Mouse (Mus musculus): ENCODE measurements around the gene Prpf3. TPM values are rescaled to one million over a fixed set of nuclear protein-coding genes. Genes with fewer than 3 reads are reported as not detected.
A peak's percentile ranks its signal among the peaks of the same experiment; 100 is the strongest.
"Not testable (repeated sequence)": the region's sequence is repeated elsewhere in the genome, so short reads cannot be mapped to it uniquely, and the experiment has no call there.

Prpf3 gene
- total RNA-seq, 2 experiments from 2014 or later, result 28.8 to 30.7 TPM

- DNase-seq (ENCODE audit: low spot score in 2 of 2), result peak; percentile 55 to 82
Measured at GRCm38 (mm10) chr3:95882816-95883425, 27.2 kb upstream of the Prpf3 start.

GRCm38 (mm10) chr3:95881979-95882815 is 26.5 kb upstream of the Prpf3 start, which contains the start of gene Ciart:
TSS of gene Ciart (minus strand) at chr3:95882251.
- DNase-seq (ENCODE audit: low spot score in 2 of 2), result peak; percentile 96 to 98

DNA sequence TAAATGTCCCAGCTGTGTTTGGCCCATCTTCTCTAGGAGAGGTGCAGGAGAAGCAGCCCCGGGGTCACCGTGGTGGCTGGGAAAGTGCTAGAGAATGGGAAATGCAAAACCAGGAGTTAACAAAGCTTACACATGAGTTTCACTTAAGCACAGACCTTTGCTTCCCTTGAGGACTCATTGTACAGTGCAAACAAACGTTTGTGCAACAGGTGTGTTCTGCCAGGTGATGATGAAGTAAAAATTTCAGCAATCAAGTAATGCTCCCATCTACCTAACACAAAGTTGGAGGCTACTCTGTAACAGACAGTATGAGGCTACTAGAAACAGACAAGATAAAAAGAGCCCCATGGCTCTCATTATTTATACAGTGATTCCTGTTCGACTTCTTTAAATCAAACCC is 23.4 kb upstream of the Prpf3 start:
- DNase-seq (ENCODE audit: low spot score in 2 of 2), result no peak

DNA sequence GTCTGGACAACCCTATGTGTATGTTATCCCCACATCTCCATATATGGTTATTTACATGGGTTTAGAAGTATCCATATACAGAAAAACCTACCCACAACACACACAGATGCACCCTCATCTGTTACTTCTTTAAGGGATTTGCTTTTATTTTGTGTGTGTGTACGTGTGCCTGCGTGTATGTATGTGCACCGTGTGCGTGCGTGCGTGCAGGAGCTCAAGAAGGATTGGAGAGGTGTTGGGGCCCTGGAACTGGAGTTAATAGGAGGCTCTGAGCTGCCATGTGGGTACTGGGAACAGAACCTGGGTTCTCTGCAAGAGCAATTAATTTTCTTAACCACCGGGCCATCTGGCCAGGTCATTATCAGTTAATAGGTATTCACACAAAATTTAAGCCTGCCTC is 16.4 kb upstream of the Prpf3 start:
- no peak for DNase-seq (ENCODE audit: low spot score in 2 of 2)

- peak; percentile 78 to 83 for DNase-seq (ENCODE audit: low spot score in 2 of 2)
Measured at GRCm38 (mm10) chr3:95871392-95871867, 15.7 kb upstream of the Prpf3 start, which contains the start of gene Mrps21. TSS of gene Mrps21 (minus strand) at chr3:95871519.

DNA sequence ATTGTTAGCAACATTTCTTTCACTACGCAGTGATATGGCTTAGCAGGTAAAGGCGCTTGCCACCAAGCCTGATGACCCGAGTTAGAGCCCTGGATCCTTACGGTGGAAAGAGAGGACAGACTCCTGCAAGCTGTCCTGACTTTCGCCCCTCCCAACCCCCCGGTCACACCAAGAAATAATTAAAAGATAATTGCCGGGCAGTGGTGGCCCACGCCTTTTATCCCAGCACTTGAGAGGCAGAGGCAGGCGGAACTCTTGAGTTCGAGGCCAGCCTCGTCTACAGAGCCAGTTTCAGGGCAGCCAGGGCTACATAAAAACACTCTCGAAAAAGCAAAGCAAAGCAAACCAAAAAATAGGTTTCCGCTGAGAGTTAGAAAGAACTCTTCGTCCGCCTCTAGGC is 15.3 kb upstream of the Prpf3 start:
- no peak for DNase-seq (ENCODE audit: low spot score in 2 of 2)

DNA sequence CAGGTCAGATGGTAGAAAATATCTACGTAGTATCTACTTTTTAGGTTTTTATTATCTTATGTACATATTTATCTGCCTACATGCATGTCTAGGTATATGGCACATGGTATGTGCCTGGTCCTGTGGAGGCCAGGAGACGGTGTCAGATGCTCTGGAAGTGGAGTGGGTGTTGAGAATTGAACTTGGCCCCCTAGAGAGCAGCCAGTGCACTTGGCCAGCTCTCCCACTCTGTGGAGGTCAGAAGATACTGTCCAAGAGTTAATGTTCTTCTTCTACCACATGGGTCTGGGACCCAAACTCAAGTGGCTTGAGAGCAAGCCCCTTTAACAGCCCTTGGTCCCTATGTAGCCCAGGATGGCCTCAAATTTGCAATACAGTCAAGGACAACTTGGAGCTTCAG is 11.7 kb upstream of the Prpf3 start:
- no peak for DNase-seq (ENCODE audit: low spot score in 2 of 2)

GRCm38 (mm10) chr3:95866071-95866470 is 10.4 kb upstream of the Prpf3 start:
- no peak for DNase-seq (ENCODE audit: low spot score in 2 of 2)

- no peak for DNase-seq (ENCODE audit: low spot score in 2 of 2)
Measured at GRCm38 (mm10) chr3:95865571-95865970, 9.9 kb upstream of the Prpf3 start.

GRCm38 (mm10) chr3:95865050-95865449 is 9.4 kb upstream of the Prpf3 start:
- peak; percentile 53 to 77 for DNase-seq (ENCODE audit: low spot score in 2 of 2)

- no peak for DNase-seq (ENCODE audit: low spot score in 2 of 2)
Measured at GRCm38 (mm10) chr3:95863578-95863977, 7.9 kb upstream of the Prpf3 start.

- peak; percentile 46 to 88 for DNase-seq (ENCODE audit: low spot score in 2 of 2)
Measured at GRCm38 (mm10) chr3:95861796-95862195, 6.1 kb upstream of the Prpf3 start.

DNA sequence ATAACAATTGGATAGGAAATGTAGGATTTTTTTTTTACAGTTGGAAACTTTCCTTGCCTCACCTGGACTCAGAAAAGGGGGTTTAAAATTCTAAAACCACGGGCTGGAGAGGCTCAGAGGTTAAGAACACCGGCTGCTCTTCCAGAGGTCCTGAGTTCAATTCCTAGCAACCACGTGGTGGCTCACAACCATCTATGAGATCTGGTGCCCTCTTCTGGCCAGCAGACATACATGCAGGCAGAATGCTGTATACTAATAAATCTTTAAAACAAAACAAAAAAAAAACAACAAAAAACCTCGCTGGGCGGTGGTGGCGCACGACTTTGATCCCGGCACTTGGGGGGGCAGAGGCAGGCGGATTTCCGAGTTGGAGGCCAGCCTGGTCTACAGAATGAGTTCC is 5.5 kb upstream of the Prpf3 start:
- DNase-seq (ENCODE audit: low spot score in 2 of 2), result no peak

GRCm38 (mm10) chr3:95860323-95860722 is 4.6 kb upstream of the Prpf3 start:
- DNase-seq (ENCODE audit: low spot score in 2 of 2), result no peak

GRCm38 (mm10) chr3:95858278-95858677 is 2.6 kb upstream of the Prpf3 start:
- DNase-seq (ENCODE audit: low spot score in 2 of 2), result not testable (repeated sequence)

GRCm38 (mm10) chr3:95857050-95857449 is 1.4 kb upstream of the Prpf3 start:
- not testable (repeated sequence) for DNase-seq (ENCODE audit: low spot score in 2 of 2)

- no peak for DNase-seq (ENCODE audit: low spot score in 2 of 2)
Measured at GRCm38 (mm10) chr3:95856115-95856514, 430 bp upstream of the Prpf3 start.

GRCm38 (mm10) chr3:95851317-95851716 is 4.4 kb downstream of the Prpf3 start:
- no peak for DNase-seq (ENCODE audit: low spot score in 2 of 2)

GRCm38 (mm10) chr3:95850611-95851010 is 5.1 kb downstream of the Prpf3 start:
- DNase-seq (ENCODE audit: low spot score in 2 of 2), result no peak

GRCm38 (mm10) chr3:95842503-95843214 is 13.0 kb downstream of the Prpf3 start:
- DNase-seq (ENCODE audit: low spot score in 2 of 2), result no peak

DNA sequence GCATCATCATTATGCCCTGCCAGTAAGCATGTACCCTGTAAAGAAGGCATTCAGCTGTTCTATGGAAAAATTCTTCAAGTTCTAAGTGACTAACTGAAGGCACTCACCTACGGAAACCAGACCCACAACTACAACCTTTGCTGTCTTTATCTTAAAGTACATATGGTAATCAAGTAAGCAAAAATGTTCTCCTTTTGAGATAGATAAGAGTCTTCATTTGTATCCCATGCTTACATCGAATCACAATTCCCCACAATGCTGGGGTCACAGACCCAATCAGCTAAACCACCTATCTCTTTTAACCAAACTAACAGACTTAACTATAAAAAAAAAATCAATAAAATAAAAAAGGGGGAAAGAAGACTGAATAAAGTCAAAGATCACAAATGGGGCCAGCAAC is 16.4 kb downstream of the Prpf3 start:
- no peak for DNase-seq (ENCODE audit: low spot score in 2 of 2)

DNA sequence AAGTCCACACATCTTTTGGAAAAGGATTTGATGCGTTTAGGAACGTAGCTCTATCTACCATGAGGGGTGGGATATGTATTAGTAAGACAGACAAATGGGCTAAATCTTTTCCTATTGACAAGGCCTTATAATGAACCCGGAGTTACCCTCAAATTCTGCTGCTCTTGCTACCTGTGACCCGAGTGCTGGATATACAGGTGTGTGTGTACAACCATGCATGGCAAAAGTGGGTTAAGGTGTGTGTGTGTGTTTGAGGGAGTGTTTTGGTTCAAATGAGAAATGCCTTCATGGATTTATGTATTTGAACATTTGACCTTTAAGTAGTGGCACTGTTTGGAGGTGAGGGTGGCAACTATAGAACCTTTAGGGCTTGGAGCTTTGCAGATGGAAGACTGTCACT is 26.6 kb downstream of the Prpf3 start:
- no peak for DNase-seq (ENCODE audit: low spot score in 2 of 2)

Data from layer of hippocampus, postnatal 14 days (tissue).